Mouse (Mus musculus) stomach, postnatal 0 days (tissue): ENCODE measurements around the gene Thegl. TPM values are rescaled to one million over a fixed set of nuclear protein-coding genes. Genes with fewer than 3 reads are reported as not detected.

Source experiments
- ATAC-seq: fragments of 200-750 bp; cut with Nextera tagmentation; 2 replicates; pipeline ENCODE4 v1.8.0; 2017; ENCODE audit not compliant: low FRiP score, low TSS enrichment
- DNase-seq: peaks from one replicate; pipeline ENCODE4 v3.0.0-alpha.2; 2016; ENCODE audit warnings: low spot score
- H3K27ac ChIP-seq: fragments of 300-500 bp; sonication (generic); replicated peaks from 2 replicates; pipeline ENCODE4 v1.5.1; 2014; ENCODE audit warnings: mild to moderate bottlenecking, control low read depth
- H3K27me3 ChIP-seq: fragments of 300-500 bp; sonication (generic); 2 replicates; pipeline ENCODE4 v1.6.1; 2014; ENCODE audit warnings: low read length; ENCODE audit not compliant: control insufficient read depth, insufficient read depth
- H3K36me3 ChIP-seq: fragments of 300-500 bp; sonication (generic); 2 replicates; pipeline ENCODE4 v1.6.1; 2014; ENCODE audit warnings: low read length, mixed read lengths; ENCODE audit not compliant: control insufficient read depth, insufficient read depth
- H3K4me1 ChIP-seq: fragments of 300-500 bp; sonication (generic); replicated peaks from 2 replicates; pipeline ENCODE4 v1.6.1; 2014; ENCODE audit warnings: antibody characterized with exemption; ENCODE audit not compliant: control insufficient read depth, insufficient read depth
- H3K4me2 ChIP-seq: fragments of 300-500 bp; sonication (generic); replicated peaks from 2 replicates; pipeline ENCODE4 v1.6.1; 2014; ENCODE audit warnings: low read depth, mild to moderate bottlenecking, control low read depth, moderate library complexity
- H3K4me3 ChIP-seq: fragments of 300-500 bp; sonication (generic); 2 replicates; pipeline ENCODE4 v1.5.1; 2014; ENCODE audit warnings: low read depth, low read length, control low read depth
- H3K9ac ChIP-seq: fragments of 300-500 bp; sonication (generic); 2 replicates; pipeline ENCODE4 v1.6.1; 2014; ENCODE audit warnings: mild to moderate bottlenecking, low read length, control low read depth, mixed read lengths
- H3K9me3 ChIP-seq: fragments of 300-500 bp; sonication (generic); 2 replicates; pipeline ENCODE4 v1.6.1; 2016; ENCODE audit warnings: low read length; ENCODE audit not compliant: control insufficient read depth
- CTCF ChIP-seq: IDR thresholded peaks from 2 replicates; pipeline ENCODE4 v1.5.1; 2016; ENCODE audit warnings: antibody characterized with exemption, low read depth, mild to moderate bottlenecking, moderate library complexity
- EP300 ChIP-seq: optimal IDR thresholded peaks from 2 replicates; pipeline ENCODE3; 2016; ENCODE audit warnings: antibody characterized with exemption
- WGBS: fragments of 180-500 bp; shearing (Covaris S2); extraction: QIAGEN DNeasy Blood & Tissue Kit; methylation state at CpG from one replicate; pipeline ENCODE4 v1.1.7; 2014; 5-methylcytosine and 5-hydroxymethylcytosine counted together
- polyA plus RNA-seq: library from polyadenylated mRNA; unstranded; fragments of >200 nt; fragmentation: Nextera tagmentation; extraction: Ambion mirVana; gene quantifications from 2 replicates; pipeline ENCODE4 v1.2.1, GENCODE M21; 2015

The Thegl gene
- polyA plus RNA-seq, 1 experiment from 2014 or later: 0.08 TPM

DNA sequence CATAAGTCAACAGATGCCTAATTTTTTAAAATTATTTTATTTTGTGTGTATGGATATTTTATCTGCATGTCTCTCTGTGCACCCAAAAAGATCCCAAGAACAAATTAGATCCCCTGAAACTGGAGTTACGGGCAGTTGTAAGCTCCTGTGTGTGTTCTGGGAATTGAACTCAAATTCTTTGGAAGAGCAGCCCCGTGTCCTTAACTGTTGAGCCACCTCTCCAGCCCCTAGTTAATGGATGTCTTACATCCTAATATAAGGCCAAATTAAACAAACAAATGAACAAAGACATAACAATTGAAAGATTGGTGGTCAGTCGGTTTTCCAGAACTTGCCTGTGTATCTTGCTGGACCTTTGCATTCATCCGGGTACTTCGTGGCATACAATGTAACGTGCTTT is 93.0 kb downstream of the Thegl start:
- TF ChIP-seq CTCF (no peak), EP300 (no peak)
- 85% methylated on average over 6 of the region's 6 CpGs for WGBS

DNA sequence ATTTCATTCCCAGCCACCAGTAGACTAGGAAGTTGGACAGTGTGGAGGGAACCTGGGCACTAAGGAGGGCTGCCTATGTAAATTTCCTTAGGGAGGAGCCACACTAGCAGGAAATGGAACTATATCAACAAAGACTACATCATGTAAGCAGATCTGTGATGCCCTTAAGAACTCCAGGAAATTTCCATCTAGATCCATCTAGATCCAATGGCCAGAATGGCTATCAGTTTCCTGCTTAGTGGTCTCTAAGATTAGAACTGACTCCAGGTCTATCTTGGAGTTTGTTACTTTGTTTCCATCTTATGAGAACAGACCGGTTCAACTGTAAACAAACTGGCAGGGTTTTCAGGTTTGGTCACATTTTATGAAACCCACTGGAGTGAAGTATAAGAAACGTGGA is 94.0 kb downstream of the Thegl start:
- Histone ChIP-seq H3K4me2 (no peak overlapping the region; the same call in 1 of the 2 replicates), H3K27ac (no peak overlapping the region), H3K9me3 (no peaks in the 10 kb centered on the region), H3K27me3 (no peaks in the 10 kb centered on the region), H3K4me1 (no peaks in the 10 kb centered on the region), H3K36me3 (no peaks in the 10 kb centered on the region), H3K9ac (no peak overlapping the region), H3K4me3 (no peak overlapping the region)
- ATAC-seq (no peak), DNase-seq (no peak)
- TF ChIP-seq EP300 (peak; percentile 24), CTCF (no peak)
- WGBS: 27% methylated on average over 2 of the region's 2 CpGs

More for the DNA sequence above, 93.0 kb downstream of the Thegl start:
- no peaks in the 10 kb centered on the region for H3K27me3 ChIP-seq
- H3K4me1 ChIP-seq: no peaks in the 10 kb centered on the region
- no peak overlapping the region for H3K4me2 ChIP-seq
- H3K9ac ChIP-seq: no peak overlapping the region
- H3K4me3 ChIP-seq: no peak overlapping the region
- H3K36me3 ChIP-seq: no peaks in the 10 kb centered on the region
- H3K9me3 ChIP-seq: no peaks in the 10 kb centered on the region
- DNase-seq: no peak
- H3K27ac ChIP-seq: no peak overlapping the region
- no peak for ATAC-seq

Other genes with a start within 250 kb of the Thegl start
- gene Aasdh, start 110.5 kb upstream of the Thegl start, polyA plus RNA-seq: 7.0 and 7.4 TPM in 2 replicates
- gene Paics, start 64.7 kb upstream of the Thegl start, polyA plus RNA-seq: 91.7 and 94.4 TPM in 2 replicates
- gene Ppat, start 64.4 kb upstream of the Thegl start, polyA plus RNA-seq: 12.4 and 12.5 TPM in 2 replicates
- 47.1 and 49.2 TPM in 2 replicates for gene Srp72, start 41.3 kb upstream of the Thegl start, polyA plus RNA-seq
- not detected in 2 replicates for gene Arl9, start 12.0 kb upstream of the Thegl start, polyA plus RNA-seq
- gene Hopx, start 99.1 kb downstream of the Thegl start, polyA plus RNA-seq: 26.6 and 30.2 TPM in 2 replicates
- gene Spink2, start 195.4 kb downstream of the Thegl start, polyA plus RNA-seq: 1.8 and 2.3 TPM in 2 replicates
- gene Rest, start 249.5 kb downstream of the Thegl start, polyA plus RNA-seq: 12.1 and 12.5 TPM in 2 replicates